Mouse (Mus musculus) megakaryocyte, embryonic 14.5 days (primary cell): ENCODE data around the gene Rab6a.

Experiments
- FLI1 ChIP-seq: IDR thresholded peaks from 2 replicates; pipeline ENCODE4 v1.6.1; 2012; ENCODE audit warnings: low read length, inconsistent platforms, mixed read lengths
- GATA1 ChIP-seq: IDR thresholded peaks from 3 replicates; pipeline ENCODE4 v1.6.1; 2012; ENCODE audit warnings: mixed read lengths, low read length, inconsistent platforms, borderline replicate concordance

GRCm38 (mm10) chr7:100658093-100658578 is 50.9 kb downstream of the Rab6a start:
- TF ChIP-seq GATA1: no peak
- no peak for TF ChIP-seq FLI1
